ENCODE assay signal across 24 mouse cellular contexts in genomic region chr6:86750961-86751360, GRCm38 (mm10).
"Had no signal": no experiment of that assay in that cellular context is flagged by ENCODE, and none has a peak within 500 bp of the region (broad histone marks: within the 10 kb centered on the region; RNA-seq: fewer than 3 reads in every experiment).

No protein-coding gene starts in this region.

- H3K36me3 ChIP-seq: hindbrain, embryonic 13.5 days; hindbrain, embryonic 15.5 days had no signal

- H3K9ac ChIP-seq: heart, embryonic 13.5 days; heart, embryonic 15.5 days; hindbrain, embryonic 13.5 days; hindbrain, embryonic 15.5 days; intestine, embryonic 15.5 days; limb, embryonic 12.5 days; liver, embryonic 13.5 days had no signal

- H3K27me3 ChIP-seq: heart, embryonic 13.5 days; heart, embryonic 15.5 days; hindbrain, embryonic 13.5 days; hindbrain, embryonic 15.5 days; intestine, embryonic 15.5 days; limb, embryonic 12.5 days; liver, embryonic 13.5 days had no signal

- H3K4me1 ChIP-seq: heart, embryonic 13.5 days; heart, embryonic 15.5 days; hindbrain, embryonic 13.5 days; hindbrain, embryonic 15.5 days; intestine, embryonic 15.5 days; limb, embryonic 12.5 days had no signal

- H3K9me3 ChIP-seq: heart, embryonic 13.5 days; heart, embryonic 15.5 days; hindbrain, embryonic 13.5 days; hindbrain, embryonic 15.5 days; intestine, embryonic 15.5 days; limb, embryonic 10.5 days; liver, embryonic 13.5 days had no signal

- DNase-seq: gastrocnemius, postnatal 14 days; gastrocnemius, postnatal 36 days; heart, adult 11 months; heart, adult 2 months; heart, postnatal 14 days; heart, postnatal 4 days; kidney, adult 18-20 months; kidney, adult 8-10 months; kidney, postnatal 10 days; kidney, postnatal 36 days; liver; liver, embryonic 13.5 days had no signal

- H3K27ac ChIP-seq: heart, adult 2 months; heart, embryonic 13.5 days; heart, embryonic 15.5 days; hindbrain, embryonic 13.5 days; hindbrain, embryonic 15.5 days; intestine, embryonic 15.5 days; left cerebral cortex, adult 2 months; limb, embryonic 10.5 days; limb, embryonic 12.5 days; liver, embryonic 13.5 days had no signal

- ATAC-seq: inflammation-experienced regulatory T-cells, adult 6 months; intestine, embryonic 15.5 days; intestine, postnatal 0 days had no signal

- H3K4me2 ChIP-seq: heart, embryonic 11.5 days; heart, embryonic 13.5 days; heart, embryonic 15.5 days; hindbrain, embryonic 13.5 days; hindbrain, embryonic 15.5 days; intestine, embryonic 15.5 days; limb, embryonic 12.5 days; liver, embryonic 11.5 days; liver, embryonic 13.5 days had no signal

- H3K4me3 ChIP-seq: heart, adult 2 months; heart, embryonic 13.5 days; heart, embryonic 15.5 days; hindbrain, embryonic 13.5 days; hindbrain, embryonic 15.5 days; intestine, embryonic 15.5 days; left cerebral cortex, adult 2 months; limb, embryonic 10.5 days; limb, embryonic 12.5 days; liver, embryonic 13.5 days had no signal
